Mouse (Mus musculus) fibroblast of lung, adult 2 months (primary cell): ENCODE measurements around the gene Ubn1.

Source experiments
- DNase-seq: peaks from one replicate; pipeline ENCODE4 v3.0.0-alpha.2; 2011; ENCODE audit warnings: low read depth

Ubn1 gene

GRCm38 (mm10) chr16:5074341-5074740 lies 24.5 kb downstream of the Ubn1 start:
- DNase-seq: no peak

GRCm38 (mm10) chr16:5085196-5085595 lies 35.3 kb downstream of the Ubn1 start:
- DNase-seq: no peak

- DNase-seq: no peak
These were observed 36.3 kb downstream of the Ubn1 start for GRCm38 (mm10) chr16:5086179-5086578.

- no peak for DNase-seq
These were observed 39.2 kb downstream of the Ubn1 start for GRCm38 (mm10) chr16:5089021-5089420.

GRCm38 (mm10) chr16:5093285-5093684 lies 43.4 kb downstream of the Ubn1 start:
- no peak for DNase-seq

GRCm38 (mm10) chr16:5096504-5096903 lies 46.6 kb downstream of the Ubn1 start:
- DNase-seq: no peak

GRCm38 (mm10) chr16:5101000-5101399 lies 51.1 kb downstream of the Ubn1 start:
- no peak for DNase-seq

- no peak for DNase-seq
These were observed 60.0 kb downstream of the Ubn1 start for GRCm38 (mm10) chr16:5109877-5110276.

- DNase-seq: no peak
These were observed 61.2 kb downstream of the Ubn1 start for GRCm38 (mm10) chr16:5111021-5111420.

GRCm38 (mm10) chr16:5113002-5113550 lies 63.2 kb downstream of the Ubn1 start:
- no peak for DNase-seq

GRCm38 (mm10) chr16:5113582-5113981 lies 63.7 kb downstream of the Ubn1 start:
- DNase-seq: no peak

GRCm38 (mm10) chr16:5119385-5119784 lies 69.5 kb downstream of the Ubn1 start:
- no peak for DNase-seq

GRCm38 (mm10) chr16:5119845-5120244 lies 70.0 kb downstream of the Ubn1 start:
- DNase-seq: no peak

- DNase-seq: no peak
These were observed 73.6 kb downstream of the Ubn1 start for GRCm38 (mm10) chr16:5123476-5123875.

GRCm38 (mm10) chr16:5130196-5130595 lies 80.3 kb downstream of the Ubn1 start:
- DNase-seq: no peak

GRCm38 (mm10) chr16:5130766-5131165 lies 80.9 kb downstream of the Ubn1 start:
- peak; percentile 60 for DNase-seq

GRCm38 (mm10) chr16:5131251-5131922 lies 81.5 kb downstream of the Ubn1 start:
- DNase-seq: no peak

GRCm38 (mm10) chr16:5132401-5132801 lies 82.5 kb downstream of the Ubn1 start, which contains the start of gene Ppl:
Gene Ppl, minus strand, starts transcription at chr16:5132421.
- no peak for DNase-seq

GRCm38 (mm10) chr16:5134623-5135330 lies 84.9 kb downstream of the Ubn1 start:
- DNase-seq: peak; percentile 49

GRCm38 (mm10) chr16:5135551-5136261 lies 85.8 kb downstream of the Ubn1 start:
- peak; percentile 54 for DNase-seq
